ENCODE assay signal across 22 mouse cellular contexts in the genomic region with DNA sequence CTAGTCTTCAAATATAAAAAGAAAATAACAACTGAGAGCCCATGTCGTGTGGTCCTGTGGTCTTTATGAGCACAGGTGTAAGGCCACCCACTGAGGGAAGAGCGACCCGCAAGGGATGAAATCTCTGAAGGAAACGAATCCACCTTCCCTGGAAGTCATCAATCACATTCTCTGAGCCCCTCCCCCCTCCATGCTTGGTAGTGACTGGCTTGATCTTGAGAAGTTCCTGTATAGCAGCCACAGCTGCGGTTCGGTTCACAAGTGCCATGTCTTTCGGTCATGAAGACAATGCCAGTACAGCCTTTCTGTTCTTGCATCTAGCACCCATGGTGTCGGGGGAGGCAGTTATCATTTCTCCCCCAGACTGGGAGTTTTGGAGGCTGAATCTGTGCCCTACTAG. TPM values are rescaled to one million over a fixed set of nuclear protein-coding genes. Genes with fewer than 3 reads are reported as not detected.
DNase-seq lines count a peak whose midpoint lies in the region; ATAC-seq lines count a peak whose summit lies in the region.
"Had no signal": no experiment of that assay in that cellular context is flagged by ENCODE, and none has a peak within 500 bp of the region (broad histone marks: within the 10 kb centered on the region; RNA-seq: fewer than 3 reads in every experiment).

No protein-coding gene starts in this region.

- H3K4me2 ChIP-seq in liver, embryonic 12.5 days, result no peak overlapping the region
- H3K4me2 ChIP-seq: forebrain, embryonic 13.5 days; heart, embryonic 11.5 days; heart, embryonic 15.5 days; hindbrain, embryonic 15.5 days had no signal

- no peaks in the 10 kb centered on the region for H3K36me3 ChIP-seq in liver, embryonic 12.5 days
- H3K36me3 ChIP-seq: embryonic facial prominence, embryonic 10.5 days; G1E; heart, embryonic 15.5 days; hindbrain, embryonic 15.5 days had no signal

- ATAC-seq in hematopoietic stem cell, adult 5-6 weeks (replicated peaks in 1 of 2; ENCODE audit: insufficient read depth in 1 of 2, low FRiP score in 2 of 2, low TSS enrichment in 1 of 2, low read depth in 1 of 2, poor library complexity in 2 of 2, severe bottlenecking in 2 of 2), result 0 out of 4 replicates have a peak, but pooled peaks have one; percentile 36 to 42
- ATAC-seq in liver, embryonic 12.5 days, result no peak
- ATAC-seq: activated CD4-positive, CD25-positive, alpha-beta regulatory T cell, adult 4 months; CD4-positive, CD25-positive, alpha-beta regulatory T cell, adult 4 months; forebrain, embryonic 13.5 days had no signal

- H3K27ac ChIP-seq in liver, embryonic 12.5 days, result no peak overlapping the region
- H3K27ac ChIP-seq: embryonic facial prominence, embryonic 10.5 days; forebrain, embryonic 13.5 days; heart, adult 2 months; heart, embryonic 15.5 days; hindbrain, embryonic 15.5 days had no signal

- H3K27me3 ChIP-seq in liver, embryonic 12.5 days (replicated peaks), result no peaks in the 10 kb centered on the region
- H3K27me3 ChIP-seq: forebrain, embryonic 13.5 days; heart, embryonic 15.5 days; hindbrain, embryonic 15.5 days had no signal

- H3K4me1 ChIP-seq in liver, embryonic 12.5 days, result no peaks in the 10 kb centered on the region
- H3K4me1 ChIP-seq: forebrain, embryonic 13.5 days; heart, embryonic 15.5 days; hindbrain, embryonic 15.5 days had no signal

- WGBS in liver, embryonic 12.5 days (ENCODE audit: insufficient replicate concordance), result 66% methylated on average over 8 of the region's 8 CpGs

- no peak overlapping the region for H3K4me3 ChIP-seq in liver, embryonic 12.5 days
- H3K4me3 ChIP-seq: embryonic facial prominence, embryonic 10.5 days; forebrain, embryonic 13.5 days; heart, adult 2 months; heart, embryonic 15.5 days; hindbrain, embryonic 15.5 days had no signal

- peak; percentile 40 for DNase-seq in T-cell, adult 2 months (ENCODE audit: low spot score)
- peak; percentile 67 for DNase-seq in thymus, postnatal 14 days
- no peak for DNase-seq in left cerebral cortex, adult 8-10 months (ENCODE audit: low spot score in 2 of 2)
- DNase-seq in embryo, embryonic 9.5 days (ENCODE audit: extremely low spot score), result no peak
- DNase-seq: adrenal gland, adult 2 months; adrenal gland, postnatal 25 days; cerebellum, adult 18-20 months; cerebellum, adult 9-11 months; cerebellum, postnatal 36 days; gastrocnemius, postnatal 36 days; heart, adult 2 months; heart, postnatal 14 days had no signal

- H3K9ac ChIP-seq in liver, embryonic 12.5 days, result no peak overlapping the region
- H3K9ac ChIP-seq: forebrain, embryonic 13.5 days; heart, embryonic 15.5 days; hindbrain, embryonic 15.5 days had no signal

- H3K9me3 ChIP-seq in liver, embryonic 12.5 days (replicated peaks), result no peaks in the 10 kb centered on the region
- H3K9me3 ChIP-seq: embryonic facial prominence, embryonic 10.5 days; forebrain, embryonic 13.5 days; G1E; heart, embryonic 15.5 days; hindbrain, embryonic 15.5 days had no signal

RNA-seq across cellular contexts. Expression of a gene that starts 52.8 kb away (rescaled TPM):
- total RNA-seq in hematopoietic stem cell, adult 5-6 weeks (2017), result 1.7 and 3.6 TPM in 2 replicates
- polyA plus RNA-seq in liver, embryonic 12.5 days (2016; fragmentation: Nextera tagmentation; extraction: Ambion mirVana), result 0.99 and 1.4 TPM in 2 replicates
- total RNA-seq in left cerebral cortex, adult 8-10 months (2022), result 1 to 10 TPM; 4.1 to 4.7 (median 4.3) TPM

RNA-seq across cellular contexts. Expression of a gene that starts 57.3 kb away (rescaled TPM):
- total RNA-seq in hematopoietic stem cell, adult 5-6 weeks (2017), result 0.44 and 0.69 TPM in 2 replicates
- polyA plus RNA-seq in liver, embryonic 12.5 days (2016; fragmentation: Nextera tagmentation; extraction: Ambion mirVana), result not detected in 2 replicates
- total RNA-seq in left cerebral cortex, adult 8-10 months (2022), result 1 to 10 TPM; 3.6 to 4.7 (median 3.9) TPM
- polyA plus RNA-seq: activated CD4-positive, CD25-positive, alpha-beta regulatory T cell, adult 4 months; CD4-positive, CD25-positive, alpha-beta regulatory T cell, adult 4 months; embryonic facial prominence, embryonic 10.5 days; G1E; heart, embryonic 11.5 days had no signal

Comparison
In these comparisons a context has a peak if more than half of its experiments do, and no peak if none do; other contexts are left out.
1. DNase-seq: peak in T-cell, adult 2 months (single experiment) and thymus, postnatal 14 days (single experiment); none in left cerebral cortex, adult 8-10 months (0 of 2) and embryo, embryonic 9.5 days (single experiment).